ENCODE assay signal across 15 mouse cellular contexts in genomic region chr9:110248861-110249260, GRCm38 (mm10). TPM values are rescaled to one million over a fixed set of nuclear protein-coding genes. Genes with fewer than 3 reads are reported as not detected.
DNase-seq lines count a peak whose midpoint lies in the region; ATAC-seq and TF ChIP-seq lines count a peak whose summit lies in the region.
"Had no signal": no experiment of that assay in that cellular context is flagged by ENCODE, and none has a peak within 500 bp of the region (broad histone marks: within the 10 kb centered on the region; RNA-seq: fewer than 3 reads in every experiment).

No protein-coding gene starts in this region.

- no peak overlapping the region for H3K4me3 ChIP-seq in ES-E14 (ENCODE audit: insufficient read depth in 1 of 2, low read depth in 1 of 2, low read length in 2 of 2, poor library complexity in 1 of 2, severe bottlenecking in 1 of 2)
- no peak overlapping the region for H3K4me3 ChIP-seq in forebrain, embryonic 11.5 days (ENCODE audit: low read depth, low read length)
- no peak overlapping the region for H3K4me3 ChIP-seq in hindbrain, embryonic 14.5 days (replicated peaks; ENCODE audit: low read length)
- H3K4me3 ChIP-seq in midbrain, postnatal 0 days (ENCODE audit: low read depth, low read length) = no peak overlapping the region
- H3K4me3 ChIP-seq: liver, embryonic 15.5 days had no signal

- peak overlapping the region; percentile 36; the same call in 1 of the 2 replicates for H3K4me2 ChIP-seq in forebrain, embryonic 11.5 days (ENCODE audit: low read depth, low read length, severe bottlenecking)
- H3K4me2 ChIP-seq in hindbrain, embryonic 14.5 days (replicated peaks) = peak overlapping the region; percentile 41; the same call in 1 of the 2 replicates
- H3K4me2 ChIP-seq in midbrain, postnatal 0 days (ENCODE audit: low read depth, low read length, poor library complexity, severe bottlenecking) = no peak overlapping the region
- H3K4me2 ChIP-seq: liver, embryonic 15.5 days had no signal

- no peak overlapping the region for H3K9ac ChIP-seq in ES-E14 (ENCODE audit: insufficient read depth, low read depth, low read length, poor library complexity, severe bottlenecking)
- no peak overlapping the region; the same call in 1 of the 2 replicates for H3K9ac ChIP-seq in forebrain, embryonic 11.5 days (ENCODE audit: low read length)
- H3K9ac ChIP-seq in hindbrain, embryonic 14.5 days = no peak overlapping the region
- H3K9ac ChIP-seq in midbrain, postnatal 0 days (replicated peaks; ENCODE audit: low read length, poor library complexity, severe bottlenecking) = no peak overlapping the region
- H3K9ac ChIP-seq: liver, embryonic 15.5 days had no signal

- no peak overlapping the region; the same call in 1 of the 2 replicates for H3K27ac ChIP-seq in ES-E14 (ENCODE audit: insufficient read depth, low read depth, low read length, poor library complexity, severe bottlenecking)
- H3K27ac ChIP-seq in forebrain, embryonic 11.5 days (ENCODE audit: low read depth, low read length) = peak overlapping the region; percentile 98
- H3K27ac ChIP-seq in hindbrain, embryonic 14.5 days = peak overlapping the region; percentile 93
- peak overlapping the region; percentile 88 for H3K27ac ChIP-seq in midbrain, postnatal 0 days (ENCODE audit: low read depth, low read length)
- H3K27ac ChIP-seq: liver, embryonic 15.5 days had no signal

- DNase-seq in ES-E14 (ENCODE audit: low read depth, low spot score) = peak; percentile 76
- no peak for DNase-seq in forebrain, embryonic 11.5 days (ENCODE audit: low spot score)
- no peak for DNase-seq in hindbrain, embryonic 14.5 days (ENCODE audit: low spot score)
- DNase-seq in midbrain, postnatal 0 days (ENCODE audit: low spot score) = no peak
- no peak for DNase-seq in cerebellum, postnatal 4 days (ENCODE audit: low spot score in 2 of 2)
- DNase-seq in layer of hippocampus, postnatal 25 days (ENCODE audit: extremely low spot score in 1 of 2, low spot score in 1 of 2) = no peak
- DNase-seq in spleen, adult 12 weeks (ENCODE audit: low spot score) = no peak
- DNase-seq: cerebellum, adult 9-11 months; heart, postnatal 14 days; kidney, adult 2 months; kidney, postnatal 4 days; left cerebral cortex, postnatal 4 days; lung, postnatal 36 days; thymus, postnatal 25 days had no signal

- 70% methylated on average over 2 of the region's 2 CpGs for WGBS in forebrain, embryonic 11.5 days
- WGBS in hindbrain, embryonic 14.5 days = 47% methylated on average over 2 of the region's 2 CpGs
- 63% methylated on average over 2 of the region's 2 CpGs for WGBS in midbrain, postnatal 0 days

- H3K36me3 ChIP-seq in ES-E14 (ENCODE audit: control insufficient read depth, insufficient read depth, low read length, poor library complexity, severe bottlenecking) = no peaks in the 10 kb centered on the region
- H3K36me3 ChIP-seq in forebrain, embryonic 11.5 days (ENCODE audit: control insufficient read depth, insufficient read depth, low read length) = no peaks in the 10 kb centered on the region
- peaks cover 24% of the 10 kb centered on the region for H3K36me3 ChIP-seq in hindbrain, embryonic 14.5 days (replicated peaks; ENCODE audit: control insufficient read depth, insufficient read depth)
- peaks cover 12% of the 10 kb centered on the region; the same call in 1 of the 2 replicates for H3K36me3 ChIP-seq in midbrain, postnatal 0 days (ENCODE audit: insufficient read depth, low read length)
- H3K36me3 ChIP-seq: liver, embryonic 15.5 days had no signal

- H3K4me1 ChIP-seq in ES-E14 (ENCODE audit: control insufficient read depth in 2 of 2, insufficient read depth in 2 of 2, low read length in 2 of 2, poor library complexity in 1 of 2) = peaks cover 6 to 29% of the 10 kb centered on the region in 2 experiments
- peaks cover 28% of the 10 kb centered on the region for H3K4me1 ChIP-seq in forebrain, embryonic 11.5 days (replicated peaks; ENCODE audit: control insufficient read depth, insufficient read depth, low read length)
- H3K4me1 ChIP-seq in hindbrain, embryonic 14.5 days (replicated peaks; ENCODE audit: control insufficient read depth, insufficient read depth, low read length) = peaks cover 47% of the 10 kb centered on the region
- H3K4me1 ChIP-seq in midbrain, postnatal 0 days (ENCODE audit: insufficient read depth, low read length) = peaks cover 28% of the 10 kb centered on the region

- in situ Hi-C loops in ES-E14 (cut with MboI; ENCODE audit: low sequenced_read_pairs in 2 of 2, unreplicated experiment in 2 of 2) = no loop called here

- H3K9me3 ChIP-seq in ES-E14 (ENCODE audit: control insufficient read depth, insufficient read depth, low read depth, low read length) = no peaks in the 10 kb centered on the region
- no peaks in the 10 kb centered on the region for H3K9me3 ChIP-seq in forebrain, embryonic 11.5 days (ENCODE audit: control insufficient read depth, low read length)
- no peaks in the 10 kb centered on the region for H3K9me3 ChIP-seq in hindbrain, embryonic 14.5 days (ENCODE audit: control insufficient read depth, low read length)
- H3K9me3 ChIP-seq in midbrain, postnatal 0 days (ENCODE audit: low read length) = no peaks in the 10 kb centered on the region
- H3K9me3 ChIP-seq: liver, embryonic 15.5 days had no signal

- ATAC-seq in forebrain, embryonic 11.5 days (replicated peaks; ENCODE audit: low FRiP score) = no peak
- ATAC-seq in hindbrain, embryonic 14.5 days (ENCODE audit: low FRiP score) = no peak
- no peak for ATAC-seq in midbrain, postnatal 0 days (ENCODE audit: low FRiP score)

- H3K27me3 ChIP-seq in forebrain, embryonic 11.5 days (ENCODE audit: control insufficient read depth, insufficient read depth, low read length) = no peaks in the 10 kb centered on the region
- no peaks in the 10 kb centered on the region for H3K27me3 ChIP-seq in hindbrain, embryonic 14.5 days (ENCODE audit: control insufficient read depth, insufficient read depth, low read length)
- no peaks in the 10 kb centered on the region for H3K27me3 ChIP-seq in midbrain, postnatal 0 days (ENCODE audit: insufficient read depth, low read length)

- no peak for TF ChIP-seq CTCF in midbrain, postnatal 0 days (IDR thresholded peaks at IDR 0.05)

TF ChIP-seq in ES-E14, 5 proteins besides CTCF, POLR2A, EP300 and RAD21:
- no peak for TF ChIP-seq ZNF384 (IDR thresholded peaks at IDR 0.05; ENCODE audit: low read depth, low read length)
- TF ChIP-seq HCFC1 (IDR thresholded peaks at IDR 0.05; ENCODE audit: borderline replicate concordance, insufficient read depth, low read length) = no peak
- TF ChIP-seq CHD2 (IDR thresholded peaks at IDR 0.05; ENCODE audit: low read depth, low read length) = no peak
- TF ChIP-seq MAFK (IDR thresholded peaks at IDR 0.05; ENCODE audit: insufficient read depth, low read depth, low read length) = no peak
- TF ChIP-seq ZC3H11A (IDR thresholded peaks at IDR 0.05; ENCODE audit: borderline replicate concordance, low read depth, low read length) = no peak

RNA-seq across cellular contexts. Expression of gene Cspg5, which starts 5.3 kb away (rescaled TPM):
- 3.3 and 8.4 TPM in 2 replicates for total RNA-seq in ES-E14 (2012; rRNA removed)
- 10.9 and 11.3 TPM in 2 replicates for polyA plus RNA-seq in forebrain, embryonic 11.5 days (2014; fragmentation: Nextera tagmentation; extraction: Ambion mirVana)
- 139 and 148 TPM in 2 replicates for polyA plus RNA-seq in hindbrain, embryonic 14.5 days (2014; fragmentation: Nextera tagmentation; extraction: Ambion mirVana)
- 456 and 504 TPM in 2 replicates for total RNA-seq in midbrain, postnatal 0 days (2014; rRNA removed)
- 325 and 340 TPM in 2 replicates for polyA plus RNA-seq in midbrain, postnatal 0 days (2015; fragmentation: Nextera tagmentation; extraction: Ambion mirVana)
- 100 to 1,000 TPM; 307 to 311 TPM for total RNA-seq in layer of hippocampus, postnatal 25 days (2021)

RNA-seq across cellular contexts. Expression of gene Elp6, which starts 56.1 kb away (rescaled TPM):
- total RNA-seq in ES-E14 (2012; rRNA removed) = 24.5 and 28.3 TPM in 2 replicates
- polyA plus RNA-seq in forebrain, embryonic 11.5 days (2014; fragmentation: Nextera tagmentation; extraction: Ambion mirVana) = 37.5 and 40.3 TPM in 2 replicates
- 35.9 TPM in 2 replicates for polyA plus RNA-seq in hindbrain, embryonic 14.5 days (2014; fragmentation: Nextera tagmentation; extraction: Ambion mirVana)
- total RNA-seq in midbrain, postnatal 0 days (2014; rRNA removed) = 28.8 and 35.5 TPM in 2 replicates
- 30.5 and 34.8 TPM in 2 replicates for polyA plus RNA-seq in midbrain, postnatal 0 days (2015; fragmentation: Nextera tagmentation; extraction: Ambion mirVana)
- total RNA-seq in layer of hippocampus, postnatal 25 days (2021) = 10 to 100 TPM; 11.3 to 14.1 TPM

Comparison
In these comparisons a context has a peak if more than half of its experiments do, and no peak if none do; other contexts are left out.
1. RNA of gene Cspg5, which starts 5.3 kb away (total RNA-seq): 456 to 504 TPM in midbrain, postnatal 0 days and 307 to 311 TPM in layer of hippocampus, postnatal 25 days; 3.3 to 8.4 TPM in ES-E14; every median in the first group is over 10 times any median in the second.